Mouse (Mus musculus) brain, embryonic 14.5 days (tissue): ENCODE measurements around the gene Grik3.

Experiments used
- CTCF ChIP-seq: fragments of 200-500 bp; IDR thresholded peaks from 2 replicates; pipeline ENCODE4 v1.5.1; 2012; ENCODE audit warnings: inconsistent platforms, mild to moderate bottlenecking, moderate library complexity, borderline replicate concordance; ENCODE audit not compliant: insufficient read depth, insufficient read length; ENCODE audit errors: extremely low read depth
- POLR2A ChIP-seq: fragments of 200-500 bp; IDR thresholded peaks from 2 replicates; pipeline ENCODE4 v1.6.1; 2012; ENCODE audit warnings: mild to moderate bottlenecking, inconsistent platforms, borderline replicate concordance; ENCODE audit not compliant: poor library complexity, insufficient read depth, insufficient read length, severe bottlenecking; ENCODE audit errors: extremely low read depth

GRCm38 (mm10) chr4:125441821-125442220 is 48.7 kb upstream of the Grik3 start:
- no peak for TF ChIP-seq CTCF
- no peak for TF ChIP-seq POLR2A
